Mouse (Mus musculus) erythroblast, embryonic 14.5 days (primary cell): Measurements from ENCODE around the gene Tmcc2.

ENCODE experiments used
- GATA1 ChIP-seq: IDR thresholded peaks from 2 replicates; pipeline ENCODE4 v1.6.1; 2012; ENCODE audit warnings: low read length, inconsistent platforms, mixed read lengths
- TAL1 ChIP-seq: IDR thresholded peaks from 3 replicates; pipeline ENCODE4 v1.6.1; 2012; ENCODE audit warnings: low read length, inconsistent platforms, mixed read lengths

DNA sequence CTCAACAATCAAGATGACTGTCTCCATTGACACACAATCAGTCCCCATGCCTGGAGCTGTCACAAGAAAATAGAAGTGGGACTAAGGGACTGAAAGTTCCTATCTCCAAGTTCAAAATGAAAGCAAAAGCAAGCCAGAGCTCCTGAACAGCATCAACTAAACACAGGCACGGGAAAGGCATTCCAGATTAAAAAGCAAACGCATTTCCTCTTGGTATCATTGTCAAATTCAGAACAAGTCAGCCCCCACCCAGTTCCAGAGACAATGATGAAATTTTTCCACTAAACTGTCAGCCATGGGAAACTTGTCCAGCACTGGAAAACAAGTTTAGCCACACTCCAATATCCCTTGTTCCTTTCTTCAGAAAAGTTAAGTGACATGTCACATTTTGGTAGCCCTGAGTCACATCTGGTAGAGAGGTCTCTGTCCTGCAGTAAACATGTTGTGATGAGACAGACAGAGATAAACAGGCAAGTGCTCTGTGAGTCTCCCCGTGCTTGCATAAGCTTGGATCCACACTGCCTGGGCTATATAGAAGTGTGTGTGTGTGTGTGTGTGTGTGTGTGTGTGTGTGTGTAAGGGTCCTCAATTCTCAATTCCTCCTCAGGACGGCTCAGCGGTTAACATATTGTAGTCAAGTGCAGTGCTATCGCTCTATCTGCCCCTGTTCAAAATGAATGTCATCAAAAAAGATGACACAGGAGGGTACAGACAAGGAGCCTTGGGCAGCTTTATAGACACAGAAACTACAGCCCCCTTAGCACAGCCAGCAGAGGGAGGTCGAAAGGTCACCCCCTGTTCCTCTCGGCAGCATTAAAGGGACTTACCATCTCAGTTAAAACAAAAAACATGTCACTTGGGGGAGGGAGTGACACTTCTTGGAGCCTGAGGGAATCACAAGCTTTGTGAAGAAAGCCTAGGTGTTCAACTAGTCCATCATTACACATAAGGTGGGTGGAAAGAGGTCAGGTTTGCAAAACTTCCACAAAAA lies 2.0 kb downstream of the Tmcc2 start:
- TF ChIP-seq GATA1: no peak
- TF ChIP-seq TAL1: no peak
